Mouse (Mus musculus) retina, adult 2 months (tissue): ENCODE data around the gene Zfp446.

Experiments used
- DNase-seq: peaks from one replicate; pipeline ENCODE4 v3.0.0-alpha.2; 2012; ENCODE audit warnings: low read depth, low spot score

Zfp446 gene

GRCm38 (mm10) chr7:12987409-12988189 is 10.0 kb downstream of the Zfp446 start:
- DNase-seq: no peak

DNA sequence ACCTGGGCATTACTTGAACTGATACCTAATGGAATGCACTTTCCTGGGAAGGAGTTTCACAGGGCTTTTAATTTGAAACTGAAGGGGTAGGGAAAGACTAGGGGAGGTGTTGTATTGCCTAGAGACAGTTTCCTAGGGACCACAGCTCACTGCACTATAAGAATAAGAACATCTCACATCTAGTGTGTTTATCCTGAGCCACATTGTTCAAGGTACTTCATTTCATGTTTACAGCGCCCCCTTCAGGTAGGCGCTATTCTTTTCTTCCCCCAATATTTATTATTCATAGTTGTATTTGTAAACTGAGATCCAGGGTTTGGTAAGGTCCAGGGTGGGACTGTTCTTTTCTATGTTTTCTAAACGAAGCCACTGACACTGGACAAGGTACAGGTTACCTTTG is 14.6 kb downstream of the Zfp446 start:
- no peak for DNase-seq

- no peak for DNase-seq
These were observed 15.5 kb downstream of the Zfp446 start for GRCm38 (mm10) chr7:12993148-12993547.

GRCm38 (mm10) chr7:12995862-12996261 is 18.2 kb downstream of the Zfp446 start:
- DNase-seq: no peak

DNA sequence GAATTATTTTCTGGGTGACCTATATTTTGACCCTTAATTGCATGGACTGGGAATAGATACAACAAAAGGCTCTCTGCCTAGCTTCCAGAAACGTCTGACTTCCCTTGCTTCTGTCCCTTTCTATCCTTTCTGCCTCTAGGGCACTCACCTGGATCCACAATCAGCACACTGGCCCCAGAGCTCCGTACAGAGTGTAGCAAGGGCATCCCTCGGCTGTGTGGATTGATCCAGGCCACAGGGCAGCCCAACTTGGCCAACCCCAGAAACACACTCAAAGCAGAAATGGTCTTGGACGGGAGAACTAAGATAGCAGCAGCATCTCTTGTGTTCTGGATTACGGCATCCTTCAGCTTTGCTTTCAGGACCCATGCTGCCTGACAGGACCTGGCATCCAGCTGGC is 19.6 kb downstream of the Zfp446 start:
- no peak for DNase-seq

DNA sequence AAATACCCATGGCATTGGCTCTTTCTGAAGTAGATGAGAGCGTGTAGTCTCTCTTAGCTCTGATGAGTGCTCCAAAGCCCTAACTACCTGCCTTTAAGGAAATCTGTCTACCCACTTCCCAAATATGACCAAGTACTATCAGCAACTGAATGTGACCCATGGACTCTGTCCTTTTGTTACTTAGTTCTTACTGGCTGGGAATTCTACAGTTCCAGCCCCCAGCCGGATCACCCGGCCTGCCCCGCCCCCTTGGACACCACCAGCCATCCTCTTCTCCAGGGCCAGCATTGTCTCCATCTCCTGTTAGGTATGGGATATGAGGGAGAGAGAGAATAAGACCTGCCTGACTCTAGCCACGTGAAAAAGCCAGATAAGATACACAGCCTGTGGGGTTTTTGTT is 20.4 kb downstream of the Zfp446 start, which contains the start of gene Slc27a5:
Gene Slc27a5, minus strand, starts transcription at position 140 of the 400 bp plus-strand sequence.
- DNase-seq: no peak

GRCm38 (mm10) chr7:12998851-12999250 is 21.2 kb downstream of the Zfp446 start, which contains the start of gene Trim28:
Gene Trim28, plus strand, starts transcription at chr7:12999114.
- DNase-seq: no peak

DNA sequence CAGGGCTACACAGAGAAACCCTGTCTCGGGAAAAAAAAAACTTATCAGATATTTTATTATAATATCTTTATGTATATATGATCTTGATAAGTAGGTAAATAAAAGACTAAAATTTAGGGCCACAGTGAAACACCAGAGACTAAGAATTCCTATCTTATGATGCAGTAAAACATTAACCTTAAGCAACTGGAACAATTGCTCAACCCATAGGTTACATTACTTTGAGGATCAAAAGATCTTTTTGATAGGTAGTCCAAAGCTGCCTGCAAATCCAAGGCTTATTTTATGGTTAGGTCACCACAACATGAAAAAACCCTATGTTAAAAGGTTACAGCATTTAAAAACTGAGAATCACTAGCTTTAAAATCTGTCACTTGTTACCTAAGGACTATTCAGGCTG is 23.9 kb downstream of the Zfp446 start:
- no peak for DNase-seq

GRCm38 (mm10) chr7:13003380-13003779 is 25.7 kb downstream of the Zfp446 start:
- no peak for DNase-seq

GRCm38 (mm10) chr7:13006011-13006410 is 28.4 kb downstream of the Zfp446 start:
- no peak for DNase-seq

- no peak for DNase-seq
These were observed 28.9 kb downstream of the Zfp446 start for GRCm38 (mm10) chr7:13006531-13006930.

GRCm38 (mm10) chr7:13007341-13008092 is 29.9 kb downstream of the Zfp446 start:
- no peak for DNase-seq

GRCm38 (mm10) chr7:13009143-13010004 is 31.7 kb downstream of the Zfp446 start:
- peak; percentile 88 for DNase-seq

- no peak for DNase-seq
These were observed 32.6 kb downstream of the Zfp446 start, which contains the start of gene Zbtb45 for GRCm38 (mm10) chr7:13010005-13010908. Gene Zbtb45, minus strand, starts transcription at chr7:13010034.

GRCm38 (mm10) chr7:13013671-13014070 is 36.0 kb downstream of the Zfp446 start:
- DNase-seq: no peak

- DNase-seq: no peak
These were observed 36.7 kb downstream of the Zfp446 start for GRCm38 (mm10) chr7:13014275-13014839.

GRCm38 (mm10) chr7:13015217-13015616 is 37.6 kb downstream of the Zfp446 start:
- no peak for DNase-seq

- no peak for DNase-seq
These were observed 45.3 kb downstream of the Zfp446 start for GRCm38 (mm10) chr7:13022773-13023535.

DNA sequence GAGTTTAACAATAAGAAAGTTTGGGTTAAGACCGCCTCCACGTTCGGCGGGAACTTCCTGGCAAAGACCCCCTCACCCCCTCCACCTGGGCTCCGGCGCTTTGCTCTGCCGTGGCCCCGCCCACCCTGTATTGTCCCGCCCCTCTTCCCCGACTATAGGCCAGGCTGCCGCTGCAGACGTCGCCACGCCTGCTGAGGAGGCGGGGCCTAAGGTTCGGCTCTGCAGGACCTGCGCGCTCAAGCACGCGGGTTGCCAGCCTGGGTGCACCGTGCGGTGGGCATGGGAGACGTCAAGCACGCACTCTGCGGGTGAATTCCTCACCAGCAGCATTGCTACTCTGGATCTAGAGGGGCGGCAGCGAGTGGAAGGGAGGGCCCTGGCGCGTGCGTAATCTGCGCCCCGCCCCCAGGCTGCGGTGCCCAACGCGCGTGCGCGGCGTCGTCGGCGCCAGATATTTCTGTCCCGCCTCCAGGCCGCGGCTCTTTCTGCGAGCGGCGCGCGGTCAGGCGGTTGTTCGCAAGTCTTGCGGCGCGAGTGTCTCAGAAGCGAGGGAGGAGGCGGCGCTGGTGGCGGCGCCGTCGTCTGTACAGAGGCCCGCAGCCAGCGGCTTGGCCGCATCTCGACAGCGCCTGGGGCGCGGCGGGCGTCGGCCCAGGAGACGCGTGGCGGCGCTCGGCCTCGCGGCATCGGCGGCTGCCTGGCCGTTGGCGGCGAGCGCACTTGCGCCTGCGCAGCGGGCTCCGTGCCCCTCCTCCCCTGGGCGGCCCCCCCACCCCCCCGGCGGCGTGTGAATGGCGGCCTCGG is 46.5 kb downstream of the Zfp446 start:
- DNase-seq: peak; percentile 87
